Mouse (Mus musculus): Measurements from ENCODE around the gene Arrdc4. TPM values are rescaled to one million over a fixed set of nuclear protein-coding genes. Genes with fewer than 3 reads are reported as not detected.

Gene Arrdc4
- 0.19 to 0.29 TPM in 2 of 4 replicates, not detected in the others for total RNA-seq (2023)

GRCm38 (mm10) chr7:68748761-68749635 lies at the start of gene Arrdc4:
TSS of gene Arrdc4 (minus strand) at chr7:68749241.

